Mouse (Mus musculus) testis, adult 2 months (tissue): ENCODE measurements at regions not wholly inside any gene's neighbourhood (a gene's known extent, or its start where the extent isn't known, plus 50 kb on each side); places are given as distances from the start of the nearest gene placed in this dataset.
"Not testable (repeated sequence)": the region's sequence is repeated elsewhere in the genome, so short reads cannot be mapped to it uniquely, and the experiment has no call there.

Experiments used
- H3K27ac ChIP-seq: fragments of 200-500 bp; 2 replicates; pipeline ENCODE4 v1.5.1; 2012; ENCODE audit warnings: low read depth, low read length; ENCODE audit not compliant: control insufficient read depth, insufficient read depth
- H3K27me3 ChIP-seq: fragments of 200-500 bp; 2 replicates; pipeline ENCODE4 v1.6.1; 2012; ENCODE audit warnings: mild to moderate bottlenecking, low read length, moderate library complexity; ENCODE audit not compliant: control insufficient read depth, insufficient read depth
- H3K36me3 ChIP-seq: fragments of 200-500 bp; 2 replicates; pipeline ENCODE4 v1.6.1; 2012; ENCODE audit warnings: mild to moderate bottlenecking, low read length; ENCODE audit not compliant: control insufficient read depth, insufficient read depth
- H3K4me1 ChIP-seq: fragments of 200-500 bp; 2 replicates; pipeline ENCODE4 v1.6.1; 2012; ENCODE audit warnings: low read length; ENCODE audit not compliant: control insufficient read depth, insufficient read depth
- H3K4me3 ChIP-seq: fragments of 200-500 bp; 2 replicates; pipeline ENCODE4 v1.5.1; 2012; ENCODE audit warnings: low read depth, mild to moderate bottlenecking, low read length, moderate library complexity, mixed read lengths; ENCODE audit not compliant: control insufficient read depth
- CTCF ChIP-seq: fragments of 200-500 bp; IDR thresholded peaks from 2 replicates; pipeline ENCODE4 v1.5.1; 2012; ENCODE audit warnings: low read depth, mild to moderate bottlenecking, inconsistent platforms, low read length, moderate library complexity; ENCODE audit not compliant: control insufficient read depth, insufficient read depth, insufficient replicate concordance
- POLR2A ChIP-seq: fragments of 200-500 bp; IDR thresholded peaks from 2 replicates; pipeline ENCODE4 v1.6.1; 2012; ENCODE audit warnings: low read depth, mild to moderate bottlenecking, inconsistent platforms, low read length, moderate library complexity; ENCODE audit not compliant: control insufficient read depth

DNA sequence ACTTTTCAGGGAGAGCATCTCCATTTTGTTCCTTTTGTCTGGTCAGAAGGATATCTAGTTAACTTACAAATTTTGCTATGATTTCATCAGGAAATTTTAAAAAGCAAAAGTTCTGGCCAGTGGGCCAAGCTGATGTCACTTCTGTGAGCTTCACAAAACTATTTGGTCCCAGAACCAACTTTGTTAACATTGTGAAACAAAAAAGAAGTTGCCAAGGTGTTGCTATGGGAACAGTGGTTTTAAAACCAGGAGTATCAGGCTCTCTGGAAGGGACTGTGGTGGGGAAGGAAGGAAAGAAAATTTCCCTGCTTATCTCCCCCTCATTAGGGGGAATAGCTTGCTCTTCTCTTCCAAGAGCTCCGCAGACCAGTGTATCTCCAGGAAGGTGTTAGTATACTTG is 416.8 kb upstream of the Auts2 start:
- TF ChIP-seq POLR2A (no peak), CTCF (no peak)
- Histone ChIP-seq H3K36me3 (no peaks in the 10 kb centered on the region), H3K4me1 (no peaks in the 10 kb centered on the region; the same call in 1 of the 2 replicates), H3K27me3 (no peaks in the 10 kb centered on the region), H3K4me3 (no peak overlapping the region), H3K27ac (no peak overlapping the region)

DNA sequence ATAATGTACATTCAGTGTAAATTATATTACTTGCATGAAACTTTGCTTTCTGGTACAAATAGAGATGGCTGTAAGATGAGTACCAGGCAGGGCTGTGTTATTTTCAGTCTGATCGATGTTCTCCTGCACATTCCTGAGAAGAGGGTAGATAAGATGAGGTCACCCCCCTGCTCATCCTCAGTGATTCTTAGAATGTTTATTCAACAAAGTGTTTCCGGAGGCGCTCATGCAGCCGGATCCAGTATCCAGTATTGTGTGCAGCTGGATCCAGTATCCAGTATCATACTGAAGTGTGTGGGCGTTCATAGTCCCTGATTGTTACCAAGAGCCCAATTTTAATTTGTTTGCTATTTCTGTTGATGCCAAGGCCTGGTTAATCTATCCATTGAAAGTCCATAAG is 413.0 kb upstream of the Auts2 start:
- Histone ChIP-seq H3K36me3 (no peaks in the 10 kb centered on the region), H3K4me3 (no peak overlapping the region), H3K27ac (no peak overlapping the region), H3K4me1 (no peaks in the 10 kb centered on the region; the same call in 1 of the 2 replicates), H3K27me3 (no peaks in the 10 kb centered on the region)
- TF ChIP-seq CTCF: no peak
- TF ChIP-seq POLR2A: no peak

DNA sequence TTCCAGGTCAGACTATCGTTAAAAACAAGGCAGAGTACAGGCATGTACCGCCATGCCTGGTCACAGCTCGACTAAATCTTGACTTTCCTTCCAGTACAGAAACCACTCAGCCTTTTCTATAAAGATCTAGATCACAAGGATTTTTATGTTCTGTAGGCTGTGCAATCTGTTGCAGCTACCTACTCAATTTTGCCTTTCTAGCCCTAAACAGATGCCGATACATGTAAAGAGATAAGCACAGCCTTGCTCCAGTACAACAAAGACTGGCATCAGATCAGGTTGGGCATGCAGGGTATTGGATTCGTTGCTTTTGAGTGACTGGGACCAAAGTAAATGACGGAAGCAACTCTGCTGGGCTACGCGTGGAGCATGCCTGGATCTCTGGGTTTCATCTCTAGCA is 411.9 kb upstream of the Auts2 start:
- Histone ChIP-seq H3K4me3 (no peak overlapping the region), H3K36me3 (no peaks in the 10 kb centered on the region), H3K27me3 (no peaks in the 10 kb centered on the region), H3K4me1 (no peaks in the 10 kb centered on the region; the same call in 1 of the 2 replicates), H3K27ac (no peak overlapping the region)
- TF ChIP-seq POLR2A: no peak
- no peak for TF ChIP-seq CTCF

DNA sequence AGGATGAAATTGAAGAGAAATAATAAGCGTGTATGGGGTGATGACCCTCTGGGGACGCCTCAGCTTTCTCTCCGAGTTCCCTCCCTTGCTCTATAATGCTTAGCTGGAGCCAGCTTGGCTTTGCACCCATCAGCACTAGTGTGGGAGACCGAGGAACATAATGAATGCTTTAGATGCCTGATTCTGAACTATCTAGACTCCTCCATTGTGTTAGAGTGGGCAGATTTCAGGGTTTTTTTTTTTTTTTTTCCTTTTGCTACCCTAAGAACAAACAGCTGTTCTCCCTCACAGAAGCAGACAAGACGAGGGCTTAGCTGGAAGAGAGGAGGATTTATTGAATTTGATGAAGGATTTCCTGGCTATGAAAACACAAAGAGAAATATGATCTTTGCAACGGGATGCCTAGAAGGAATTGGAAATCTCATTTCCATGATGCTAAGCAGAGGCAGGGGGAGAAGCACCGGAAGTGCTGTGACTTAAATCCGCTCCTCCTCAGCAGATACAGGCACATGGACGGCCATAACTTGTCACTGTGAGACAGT is 390.4 kb upstream of the Auts2 start:
- Histone ChIP-seq H3K4me1 (no peaks in the 10 kb centered on the region), H3K27me3 (no peaks in the 10 kb centered on the region), H3K27ac (no peak overlapping the region), H3K36me3 (no peaks in the 10 kb centered on the region), H3K4me3 (no peak overlapping the region)
- TF ChIP-seq POLR2A (no peak), CTCF (no peak)

DNA sequence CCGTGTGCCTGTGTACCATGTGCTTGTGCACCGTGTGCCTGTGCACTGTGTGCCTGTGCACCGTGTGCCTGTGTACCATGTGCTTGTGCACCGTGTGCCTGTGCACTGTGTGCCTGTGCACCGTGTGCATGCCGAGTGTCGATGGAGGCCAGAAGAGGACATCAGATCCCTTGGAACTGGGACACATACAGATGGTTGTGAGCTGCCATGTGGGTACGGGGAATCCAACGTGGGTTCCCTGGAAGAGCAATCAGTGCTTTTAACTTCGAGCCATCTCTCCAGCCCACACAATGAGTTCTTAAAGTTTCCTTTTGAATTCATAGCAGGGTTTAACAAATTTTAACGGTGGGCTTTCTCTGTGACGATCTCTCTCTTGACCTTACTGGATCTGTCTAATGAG is 386.8 kb upstream of the Auts2 start:
- H3K27me3 ChIP-seq, H3K36me3 ChIP-seq, H3K4me1 ChIP-seq, H3K4me3 ChIP-seq, H3K27ac ChIP-seq: not testable (repeated sequence)

DNA sequence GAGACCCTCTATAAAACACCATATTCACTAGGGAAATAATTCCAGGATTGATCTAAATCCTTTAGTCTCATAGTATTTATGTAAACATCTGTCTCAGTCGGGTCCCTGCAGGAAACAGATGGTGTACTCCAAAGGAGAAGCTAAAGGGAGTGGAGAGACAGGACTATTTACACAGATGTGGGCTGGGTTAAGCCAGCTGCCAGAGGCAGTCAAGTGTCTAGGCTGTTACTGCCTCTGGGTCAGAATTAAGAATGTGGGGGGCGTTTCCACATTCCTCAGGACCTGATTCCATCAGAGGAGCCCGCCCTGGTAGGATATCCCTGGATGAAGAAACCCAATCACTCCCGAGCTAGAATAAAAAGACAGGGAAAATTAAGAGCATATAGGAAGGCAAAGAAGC is 380.2 kb upstream of the Auts2 start:
- H3K36me3 ChIP-seq: no peaks in the 10 kb centered on the region
- H3K27ac ChIP-seq: no peak overlapping the region
- H3K27me3 ChIP-seq: no peaks in the 10 kb centered on the region
- TF ChIP-seq POLR2A: no peak
- TF ChIP-seq CTCF: no peak
- no peak overlapping the region for H3K4me3 ChIP-seq
- H3K4me1 ChIP-seq: peaks cover 6% of the 10 kb centered on the region; the same call in 1 of the 2 replicates

DNA sequence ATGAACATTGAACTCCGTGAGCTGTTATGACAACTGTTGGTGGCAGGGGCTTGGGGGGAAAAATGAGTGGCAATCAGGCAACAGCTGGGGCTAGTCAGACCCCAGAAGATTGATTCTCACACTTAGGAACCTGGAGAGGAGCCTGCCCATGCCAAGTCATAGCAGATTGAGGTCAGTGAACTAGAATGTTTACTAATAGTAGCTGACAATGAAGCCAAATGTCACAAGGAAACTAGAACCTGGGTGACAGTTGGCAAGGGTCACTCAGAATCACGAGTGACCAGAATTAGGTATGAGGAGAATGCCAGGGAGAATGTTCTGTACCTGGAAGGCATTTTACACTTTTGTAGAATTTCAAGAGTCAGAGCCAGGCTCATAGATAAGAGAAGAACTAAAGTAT is 365.9 kb upstream of the Auts2 start:
- Histone ChIP-seq H3K4me3 (no peak overlapping the region), H3K4me1 (no peaks in the 10 kb centered on the region)

DNA sequence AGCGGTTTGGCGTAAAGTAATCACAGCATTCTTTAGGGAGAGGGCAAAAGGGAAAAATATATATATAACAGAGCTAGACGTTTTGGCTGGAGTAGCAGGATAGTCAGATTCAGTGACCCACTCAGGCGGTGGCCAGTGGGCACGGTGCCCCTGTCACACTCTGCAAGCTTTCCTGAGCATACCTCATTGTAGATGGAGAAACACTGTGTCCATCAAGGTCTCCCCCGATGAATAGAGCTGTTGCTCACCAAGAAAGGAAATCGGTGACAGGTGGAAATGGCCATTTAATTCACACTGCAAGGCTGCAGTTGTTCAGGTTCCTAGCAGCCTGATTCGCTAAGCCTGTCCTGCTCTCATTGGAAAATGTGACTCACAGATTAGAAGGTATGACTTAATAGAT is 365.1 kb upstream of the Auts2 start:
- H3K27ac ChIP-seq: no peak overlapping the region
- TF ChIP-seq POLR2A: no peak
- no peaks in the 10 kb centered on the region for H3K36me3 ChIP-seq
- H3K4me1 ChIP-seq: no peaks in the 10 kb centered on the region
- no peaks in the 10 kb centered on the region for H3K27me3 ChIP-seq
- no peak overlapping the region for H3K4me3 ChIP-seq

More for the DNA sequence above, 365.9 kb upstream of the Auts2 start:
- Histone ChIP-seq H3K36me3 (no peaks in the 10 kb centered on the region), H3K27me3 (no peaks in the 10 kb centered on the region), H3K27ac (no peak overlapping the region)
- TF ChIP-seq POLR2A (no peak), CTCF (no peak)
